Mouse (Mus musculus) bone marrow macrophage, adult 2 months (primary cell): ENCODE data around the gene Kcnj8.

Experiments used
- CTCF ChIP-seq: IDR thresholded peaks from 2 replicates; pipeline ENCODE4 v1.5.1; 2012; ENCODE audit warnings: low read depth, mild to moderate bottlenecking, low read length, moderate library complexity
- POLR2A ChIP-seq: IDR thresholded peaks from 2 replicates; pipeline ENCODE4 v1.6.1; 2012; ENCODE audit warnings: mild to moderate bottlenecking, low read depth, low read length, borderline replicate concordance

GRCm38 (mm10) chr6:142609401-142610373, 38.3 kb upstream of the Kcnj8 start:
- no peak for TF ChIP-seq CTCF
- no peak for TF ChIP-seq POLR2A
